Mouse (Mus musculus) embryonic fibroblast, embryonic 13.5 days (primary cell): ENCODE measurements around the gene Fam205a1. TPM values are rescaled to one million over a fixed set of nuclear protein-coding genes. Genes with fewer than 3 reads are reported as not detected.
"Not testable (repeated sequence)": the region's sequence is repeated elsewhere in the genome, so short reads cannot be mapped to it uniquely, and the experiment has no call there.

Experiments
- H3K27ac ChIP-seq: 2 replicates; pipeline ENCODE4 v1.5.1; 2012; ENCODE audit warnings: low read length, control low read depth, inconsistent platforms; ENCODE audit not compliant: insufficient read depth
- H3K4me1 ChIP-seq: 2 replicates; pipeline ENCODE4 v1.6.1; 2011; ENCODE audit warnings: low read length; ENCODE audit not compliant: control insufficient read depth, insufficient read depth
- H3K4me3 ChIP-seq: 2 replicates; pipeline ENCODE4 v1.5.1; 2011; ENCODE audit warnings: mild to moderate bottlenecking, control low read depth, low read length; ENCODE audit not compliant: insufficient read depth
- CTCF ChIP-seq: IDR thresholded peaks from 2 replicates; pipeline ENCODE4 v1.5.1; 2011; ENCODE audit warnings: mild to moderate bottlenecking, control low read depth, low read length, moderate library complexity, borderline replicate concordance; ENCODE audit not compliant: insufficient read depth
- POLR2A ChIP-seq: IDR thresholded peaks from 2 replicates; pipeline ENCODE4 v1.6.1; 2011; ENCODE audit warnings: low read depth, mild to moderate bottlenecking, control low read depth, low read length, moderate library complexity
- polyA plus RNA-seq: library from polyadenylated mRNA; stranded (reverse); fragments of >200 nt; gene quantifications from 2 replicates; pipeline ENCODE4 v1.2.4, GENCODE M21; 2011; ENCODE audit warnings: low read depth; ENCODE audit not compliant: missing spikeins, insufficient read length

Fam205a1 gene
- polyA plus RNA-seq, 1 experiment: not detected

- no peak overlapping the region for H3K27ac ChIP-seq
- H3K4me3 ChIP-seq: no peak overlapping the region
- H3K4me1 ChIP-seq: no peaks in the 10 kb centered on the region
- TF ChIP-seq CTCF: no peak
- no peak for TF ChIP-seq POLR2A
Measured at GRCm38 (mm10) chr4:42877657-42878056, 24.0 kb upstream of the Fam205a1 start.

- no peak for TF ChIP-seq CTCF
- no peak for TF ChIP-seq POLR2A
- no peak overlapping the region for H3K27ac ChIP-seq
- no peaks in the 10 kb centered on the region for H3K4me1 ChIP-seq
- H3K4me3 ChIP-seq: no peak overlapping the region
Measured at GRCm38 (mm10) chr4:42876586-42877291, 23.1 kb upstream of the Fam205a1 start.

- no peaks in the 10 kb centered on the region for H3K4me1 ChIP-seq
- no peak within 1 kb of the TSS for H3K27ac ChIP-seq
- no peak within 1 kb of the TSS for H3K4me3 ChIP-seq
- TF ChIP-seq POLR2A: no peak
- no peak for TF ChIP-seq CTCF
Measured at GRCm38 (mm10) chr4:42874134-42874533, 20.4 kb upstream of the Fam205a1 start, which contains the start of gene Fam205c. Gene Fam205c (minus strand): TSS chr4:42874234.

GRCm38 (mm10) chr4:42872746-42873435 lies 19.2 kb upstream of the Fam205a1 start:
- Histone ChIP-seq H3K4me3 (no peak overlapping the region), H3K4me1 (no peaks in the 10 kb centered on the region), H3K27ac (no peak overlapping the region)
- TF ChIP-seq POLR2A: no peak
- TF ChIP-seq CTCF: no peak

GRCm38 (mm10) chr4:42872151-42872550 lies 18.5 kb upstream of the Fam205a1 start:
- no peaks in the 10 kb centered on the region for H3K4me1 ChIP-seq
- H3K27ac ChIP-seq: no peak overlapping the region
- no peak overlapping the region for H3K4me3 ChIP-seq
- TF ChIP-seq CTCF (no peak), POLR2A (no peak)

- Histone ChIP-seq H3K27ac (no peak overlapping the region), H3K4me3 (no peak overlapping the region), H3K4me1 (no peaks in the 10 kb centered on the region)
- TF ChIP-seq CTCF: no peak
- no peak for TF ChIP-seq POLR2A
Measured at GRCm38 (mm10) chr4:42870748-42871147, 17.1 kb upstream of the Fam205a1 start.

- Histone ChIP-seq H3K27ac (no peak overlapping the region), H3K4me3 (no peak overlapping the region), H3K4me1 (no peaks in the 10 kb centered on the region)
- TF ChIP-seq POLR2A (no peak), CTCF (no peak)
Measured at GRCm38 (mm10) chr4:42868193-42868592, 14.5 kb upstream of the Fam205a1 start.

GRCm38 (mm10) chr4:42867390-42867789 lies 13.7 kb upstream of the Fam205a1 start:
- no peak overlapping the region for H3K27ac ChIP-seq
- TF ChIP-seq CTCF (no peak), POLR2A (no peak)
- no peak overlapping the region for H3K4me3 ChIP-seq
- no peaks in the 10 kb centered on the region for H3K4me1 ChIP-seq

- H3K27ac ChIP-seq: not testable (repeated sequence)
Measured at GRCm38 (mm10) chr4:42863487-42863886, 9.8 kb upstream of the Fam205a1 start.

GRCm38 (mm10) chr4:42860483-42860882 lies 6.8 kb upstream of the Fam205a1 start:
- H3K27ac ChIP-seq, H3K4me3 ChIP-seq, H3K4me1 ChIP-seq: not testable (repeated sequence)

More at GRCm38 (mm10) chr4:42863487-42863886, 9.8 kb upstream of the Fam205a1 start:
- H3K4me1 ChIP-seq, H3K4me3 ChIP-seq: not testable (repeated sequence)

GRCm38 (mm10) chr4:42856671-42857070 lies 3.0 kb upstream of the Fam205a1 start, which contains the start of gene Gm12394:
Gene Gm12394 (minus strand): TSS chr4:42856771.
- H3K27ac ChIP-seq, H3K4me3 ChIP-seq, H3K4me1 ChIP-seq: not testable (repeated sequence)
